Mouse (Mus musculus): Measurements from ENCODE around the gene Olfr555. TPM values are rescaled to one million over a fixed set of nuclear protein-coding genes. Genes with fewer than 3 reads are reported as not detected.
"Not testable (repeated sequence)": the region's sequence is repeated elsewhere in the genome, so short reads cannot be mapped to it uniquely, and the experiment has no call there.

Olfr555 gene
- not detected in 2 replicates for polyA plus RNA-seq (2012; rRNA removed)

DNA sequence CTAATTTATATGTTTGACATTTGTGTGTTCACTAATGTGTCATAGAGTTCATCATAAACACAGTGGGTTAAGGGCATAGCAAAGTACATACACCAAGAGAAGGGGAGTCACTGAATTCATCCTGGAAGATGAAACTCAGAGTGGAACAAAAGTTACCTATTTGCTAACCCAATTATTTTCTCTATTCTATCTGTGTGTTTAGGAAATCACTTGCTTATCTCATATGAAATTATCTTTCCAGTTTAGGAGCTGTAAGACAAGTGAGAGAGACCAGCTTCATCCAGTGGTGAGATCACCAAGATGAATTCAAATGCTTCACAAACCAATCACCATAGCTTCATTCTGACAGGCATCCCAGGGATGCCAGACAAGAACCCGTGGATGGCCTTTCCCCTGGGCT, at the start of gene Olfr555:
Olfr555 (plus strand) TSS at position 301 of the 400 bp plus-strand sequence.
- no peaks in the 10 kb centered on the region for H3K36me3 ChIP-seq (ENCODE audit: control insufficient read depth, insufficient read depth, low read length)
- TF ChIP-seq CTCF (IDR thresholded peaks at IDR 0.05; ENCODE audit: control insufficient read depth, insufficient read depth, insufficient replicate concordance, low read depth, low read length) (no peak), POLR2A (IDR thresholded peaks at IDR 0.05; ENCODE audit: control insufficient read depth, low read depth, low read length) (no peak)
- no peak within 1 kb of the TSS for H3K27ac ChIP-seq (ENCODE audit: control insufficient read depth, insufficient read depth, low read depth, low read length)
- no peak within 1 kb of the TSS for H3K4me3 ChIP-seq (ENCODE audit: control insufficient read depth, low read depth, low read length)
- H3K27me3 ChIP-seq (ENCODE audit: control insufficient read depth, insufficient read depth, low read length) = no peaks in the 10 kb centered on the region
- H3K4me1 ChIP-seq (ENCODE audit: control insufficient read depth, insufficient read depth, low read length) = no peaks in the 10 kb centered on the region

DNA sequence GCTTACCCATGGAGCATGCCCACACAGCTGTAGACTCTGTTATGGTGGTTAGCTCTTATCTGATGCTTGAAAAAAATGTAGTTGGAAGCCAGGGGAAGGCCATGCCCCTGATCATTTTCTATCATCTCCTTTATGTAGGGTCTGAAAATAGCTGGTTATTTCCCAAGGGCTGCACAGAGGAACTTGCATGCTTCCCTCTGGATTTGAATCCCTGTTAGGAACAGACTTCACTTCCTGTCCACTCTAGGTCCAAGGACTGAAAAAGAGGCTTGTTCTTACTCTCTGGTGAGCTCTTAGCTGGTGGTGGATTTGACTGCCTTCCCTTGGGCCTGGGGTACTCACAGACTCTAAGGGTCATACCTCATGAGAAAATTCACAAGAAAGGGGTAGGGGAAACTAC, 40.5 kb upstream of the Olfr555 start, which contains the start of gene Olfr553:
Olfr553 (minus strand) TSS at position 101 of the 400 bp plus-strand sequence.
- TF ChIP-seq CTCF (IDR thresholded peaks at IDR 0.05; ENCODE audit: control insufficient read depth, insufficient read depth, insufficient replicate concordance, low read depth, low read length) (no peak), POLR2A (IDR thresholded peaks at IDR 0.05; ENCODE audit: control insufficient read depth, low read depth, low read length) (no peak)
- Histone ChIP-seq H3K27me3 (ENCODE audit: control insufficient read depth, insufficient read depth, low read length) (no peaks in the 10 kb centered on the region), H3K4me1 (ENCODE audit: control insufficient read depth, insufficient read depth, low read length) (no peaks in the 10 kb centered on the region), H3K36me3 (ENCODE audit: control insufficient read depth, insufficient read depth, low read length) (no peaks in the 10 kb centered on the region), H3K27ac (ENCODE audit: control insufficient read depth, insufficient read depth, low read depth, low read length) (no peak within 1 kb of the TSS), H3K4me3 (ENCODE audit: control insufficient read depth, low read depth, low read length) (no peak within 1 kb of the TSS)

DNA sequence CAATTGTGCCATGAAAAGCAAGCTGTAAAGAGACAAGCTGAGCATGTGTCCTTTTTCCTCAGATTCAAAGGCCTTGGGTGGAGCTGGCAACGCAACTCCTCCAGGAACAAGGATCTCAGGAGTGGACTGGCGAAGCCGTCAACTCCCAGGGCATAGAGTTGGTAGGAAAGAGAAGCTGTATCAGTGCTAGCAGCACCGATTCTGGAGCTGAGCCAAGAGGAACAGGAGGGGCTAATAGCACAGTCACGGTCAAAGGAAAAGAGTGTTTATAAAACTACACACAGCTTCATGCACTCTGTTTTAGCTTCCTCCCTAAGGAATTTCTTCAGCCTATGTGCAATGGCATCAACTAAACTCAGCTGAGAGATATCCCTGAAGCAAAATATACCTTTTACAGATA, 39.0 kb upstream of the Olfr555 start:
- Histone ChIP-seq H3K27ac (ENCODE audit: control insufficient read depth, insufficient read depth, low read depth, low read length) (no peak overlapping the region), H3K4me3 (ENCODE audit: control insufficient read depth, low read depth, low read length) (no peak overlapping the region), H3K27me3 (ENCODE audit: control insufficient read depth, insufficient read depth, low read length) (no peaks in the 10 kb centered on the region), H3K36me3 (ENCODE audit: control insufficient read depth, insufficient read depth, low read length) (no peaks in the 10 kb centered on the region), H3K4me1 (ENCODE audit: control insufficient read depth, insufficient read depth, low read length) (no peaks in the 10 kb centered on the region)
- no peak for TF ChIP-seq POLR2A (IDR thresholded peaks at IDR 0.05; ENCODE audit: control insufficient read depth, low read depth, low read length)
- TF ChIP-seq CTCF (IDR thresholded peaks at IDR 0.05; ENCODE audit: control insufficient read depth, insufficient read depth, insufficient replicate concordance, low read depth, low read length) = no peak

DNA sequence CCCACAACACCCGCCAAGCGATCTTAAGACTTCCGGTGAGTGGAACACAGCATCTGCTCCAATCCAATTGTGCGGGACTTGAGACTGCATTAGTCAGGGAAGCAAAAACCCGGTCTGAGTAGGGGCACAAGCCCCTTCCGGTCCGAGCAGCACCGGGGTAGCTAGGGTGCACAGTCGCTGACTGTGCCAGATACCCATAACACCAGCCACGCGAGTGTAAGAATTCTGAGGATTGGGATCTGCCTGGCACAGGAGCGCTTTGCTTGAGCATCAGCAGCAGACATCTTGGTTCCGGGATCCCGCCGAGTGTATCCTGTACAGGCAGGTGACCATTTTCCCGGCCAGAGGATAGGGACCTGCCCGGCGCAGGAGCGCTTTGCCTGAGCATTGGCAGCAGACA, 38.3 kb upstream of the Olfr555 start:
- not testable (repeated sequence) for H3K27ac ChIP-seq (ENCODE audit: control insufficient read depth, insufficient read depth, low read depth, low read length); H3K36me3 ChIP-seq (ENCODE audit: control insufficient read depth, insufficient read depth, low read length); H3K27me3 ChIP-seq (ENCODE audit: control insufficient read depth, insufficient read depth, low read length); H3K4me1 ChIP-seq (ENCODE audit: control insufficient read depth, insufficient read depth, low read length); H3K4me3 ChIP-seq (ENCODE audit: control insufficient read depth, low read depth, low read length)

DNA sequence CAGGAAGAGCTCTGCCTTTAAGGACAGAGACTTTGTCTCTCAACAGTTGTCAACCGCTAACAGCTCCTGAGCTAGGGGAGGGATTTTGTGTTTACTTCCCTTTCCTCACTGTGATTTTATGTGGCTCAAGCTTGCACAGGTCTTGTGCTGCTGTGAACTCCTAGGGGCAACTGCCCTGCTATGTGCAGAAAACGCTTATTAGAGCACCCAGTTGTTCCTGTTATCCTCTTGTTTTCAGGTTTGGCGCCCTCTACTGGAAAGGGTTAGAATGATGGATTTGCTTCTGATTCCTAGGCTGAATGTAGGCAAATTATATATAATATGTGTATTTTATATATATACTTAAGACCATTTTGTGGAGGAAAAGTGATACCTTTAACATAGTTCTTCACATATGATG, 22.0 kb upstream of the Olfr555 start:
- Histone ChIP-seq H3K27me3 (ENCODE audit: control insufficient read depth, insufficient read depth, low read length) (no peaks in the 10 kb centered on the region), H3K27ac (ENCODE audit: control insufficient read depth, insufficient read depth, low read depth, low read length) (no peak overlapping the region), H3K4me3 (ENCODE audit: control insufficient read depth, low read depth, low read length) (no peak overlapping the region), H3K36me3 (ENCODE audit: control insufficient read depth, insufficient read depth, low read length) (no peaks in the 10 kb centered on the region), H3K4me1 (ENCODE audit: control insufficient read depth, insufficient read depth, low read length) (no peaks in the 10 kb centered on the region)
- no peak for TF ChIP-seq CTCF (IDR thresholded peaks at IDR 0.05; ENCODE audit: control insufficient read depth, insufficient read depth, insufficient replicate concordance, low read depth, low read length)
- TF ChIP-seq POLR2A (IDR thresholded peaks at IDR 0.05; ENCODE audit: control insufficient read depth, low read depth, low read length) = no peak

DNA sequence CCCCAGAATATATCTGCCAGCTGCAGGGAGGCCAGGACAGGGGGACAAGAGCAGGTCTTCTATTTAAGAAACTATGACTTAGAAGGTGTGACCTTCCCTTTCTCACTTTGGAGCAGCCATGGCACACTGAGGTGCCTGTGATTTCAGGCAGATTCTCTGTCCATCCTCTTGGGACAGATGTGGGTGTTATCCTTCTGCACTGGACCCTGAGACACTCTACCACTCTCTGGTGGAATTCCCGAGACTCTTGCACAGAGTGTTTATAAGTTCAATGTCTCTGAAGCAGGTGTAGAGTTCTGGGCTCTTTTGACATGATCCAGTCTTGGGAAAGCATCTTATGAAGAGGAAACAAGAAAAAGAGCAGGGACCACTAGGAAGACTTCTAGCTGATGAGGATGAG, 20.5 kb upstream of the Olfr555 start, which contains the start of gene Olfr554:
Olfr554 (plus strand) TSS at position 301 of the 400 bp plus-strand sequence.
- TF ChIP-seq POLR2A (IDR thresholded peaks at IDR 0.05; ENCODE audit: control insufficient read depth, low read depth, low read length) = no peak
- no peak for TF ChIP-seq CTCF (IDR thresholded peaks at IDR 0.05; ENCODE audit: control insufficient read depth, insufficient read depth, insufficient replicate concordance, low read depth, low read length)
- no peaks in the 10 kb centered on the region for H3K27me3 ChIP-seq (ENCODE audit: control insufficient read depth, insufficient read depth, low read length)
- H3K36me3 ChIP-seq (ENCODE audit: control insufficient read depth, insufficient read depth, low read length) = no peaks in the 10 kb centered on the region
- H3K4me1 ChIP-seq (ENCODE audit: control insufficient read depth, insufficient read depth, low read length) = no peaks in the 10 kb centered on the region
- no peak within 1 kb of the TSS for H3K4me3 ChIP-seq (ENCODE audit: control insufficient read depth, low read depth, low read length)
- no peak within 1 kb of the TSS for H3K27ac ChIP-seq (ENCODE audit: control insufficient read depth, insufficient read depth, low read depth, low read length)

DNA sequence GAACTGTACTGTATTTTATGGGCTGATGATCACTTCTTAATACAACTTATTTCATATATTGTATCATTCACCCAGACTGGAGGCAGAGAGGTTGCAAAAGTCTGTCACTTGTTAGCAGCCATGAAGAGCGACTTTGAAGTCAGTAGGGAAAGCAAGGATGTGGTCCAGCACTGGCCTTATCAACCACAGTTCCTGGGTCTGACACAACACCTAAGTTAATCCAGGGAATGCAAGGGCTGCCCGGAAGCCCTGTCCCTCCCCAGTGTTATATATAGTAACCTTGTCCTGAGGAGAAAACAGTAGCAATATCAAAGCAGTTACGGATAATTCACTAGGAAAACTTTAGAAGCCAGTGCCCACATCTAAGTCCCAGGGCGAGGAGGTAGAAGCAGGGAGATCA, 13.7 kb upstream of the Olfr555 start:
- H3K27me3 ChIP-seq (ENCODE audit: control insufficient read depth, insufficient read depth, low read length); H3K4me1 ChIP-seq (ENCODE audit: control insufficient read depth, insufficient read depth, low read length): not testable (repeated sequence)

DNA sequence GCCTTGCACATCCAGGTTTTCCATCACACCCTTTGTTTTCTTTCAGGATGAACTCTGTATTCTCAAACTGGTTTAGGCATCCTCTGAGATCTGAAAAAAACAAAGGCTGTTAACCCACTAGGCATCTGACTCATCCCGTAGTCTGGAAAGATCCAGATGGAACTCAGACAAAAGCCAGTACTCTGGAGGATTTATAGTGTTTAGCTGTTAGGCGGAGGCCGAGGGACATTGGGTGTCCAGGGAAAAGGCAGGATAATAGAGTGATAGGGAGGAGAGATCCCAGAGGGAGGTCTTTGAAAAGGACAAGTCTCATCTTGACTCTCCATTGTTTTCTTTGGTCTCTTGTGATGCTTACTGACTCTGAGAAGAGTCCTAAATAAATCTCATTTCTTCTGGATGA, 6.0 kb downstream of the Olfr555 start, which contains the start of gene Olfr556:
Olfr556 (plus strand) TSS at position 301 of the 400 bp plus-strand sequence.
- Histone ChIP-seq H3K27me3 (ENCODE audit: control insufficient read depth, insufficient read depth, low read length) (no peaks in the 10 kb centered on the region), H3K4me3 (ENCODE audit: control insufficient read depth, low read depth, low read length) (no peak within 1 kb of the TSS), H3K27ac (ENCODE audit: control insufficient read depth, insufficient read depth, low read depth, low read length) (no peak within 1 kb of the TSS), H3K4me1 (ENCODE audit: control insufficient read depth, insufficient read depth, low read length) (no peaks in the 10 kb centered on the region), H3K36me3 (ENCODE audit: control insufficient read depth, insufficient read depth, low read length) (no peaks in the 10 kb centered on the region)
- TF ChIP-seq POLR2A (IDR thresholded peaks at IDR 0.05; ENCODE audit: control insufficient read depth, low read depth, low read length) (no peak), CTCF (IDR thresholded peaks at IDR 0.05; ENCODE audit: control insufficient read depth, insufficient read depth, insufficient replicate concordance, low read depth, low read length) (no peak)

More for the DNA sequence above, 13.7 kb upstream of the Olfr555 start:
- not testable (repeated sequence) for H3K27ac ChIP-seq (ENCODE audit: control insufficient read depth, insufficient read depth, low read depth, low read length); H3K4me3 ChIP-seq (ENCODE audit: control insufficient read depth, low read depth, low read length); H3K36me3 ChIP-seq (ENCODE audit: control insufficient read depth, insufficient read depth, low read length)

Data from testis, adult 2 months (tissue).